Mouse (Mus musculus): ENCODE measurements around the gene Mybl2. TPM values are rescaled to one million over a fixed set of nuclear protein-coding genes. Genes with fewer than 3 reads are reported as not detected.

Mybl2 gene
- polyA plus RNA-seq, 1 experiment from 2014 or later, result 10.5 TPM

GRCm38 (mm10) chr2:163095784-163096183 lies 41.3 kb downstream of the Mybl2 start:
- 73% methylated on average over 3 of the region's 3 CpGs for WGBS
- DNase-seq (ENCODE audit: low spot score) (no peak), ATAC-seq (no peak)
- Histone ChIP-seq H3K9ac (ENCODE audit: low read length) (no peak overlapping the region), H3K4me3 (ENCODE audit: low read depth, low read length) (no peak overlapping the region), H3K27ac (ENCODE audit: low read depth, low read length) (no peak overlapping the region), H3K36me3 (ENCODE audit: control insufficient read depth, insufficient read depth, low read length) (no peaks in the 10 kb centered on the region), H3K4me1 (ENCODE audit: control insufficient read depth, insufficient read depth, low read length) (no peaks in the 10 kb centered on the region), H3K4me2 (ENCODE audit: low read length) (no peak overlapping the region), H3K27me3 (replicated peaks; ENCODE audit: control insufficient read depth, insufficient read depth, low read length) (no peaks in the 10 kb centered on the region), H3K9me3 (replicated peaks; ENCODE audit: control insufficient read depth, low read length) (no peaks in the 10 kb centered on the region)

- WGBS, result 65% methylated on average over 8 of the region's 8 CpGs
- no peak overlapping the region for H3K9ac ChIP-seq (ENCODE audit: low read length)
- H3K36me3 ChIP-seq (ENCODE audit: control insufficient read depth, insufficient read depth, low read length), result no peaks in the 10 kb centered on the region
- no peak overlapping the region for H3K4me3 ChIP-seq (ENCODE audit: low read depth, low read length)
- no peaks in the 10 kb centered on the region for H3K9me3 ChIP-seq (replicated peaks; ENCODE audit: control insufficient read depth, low read length)
- no peak for DNase-seq (ENCODE audit: low spot score)
- H3K4me2 ChIP-seq (ENCODE audit: low read length), result no peak overlapping the region
- no peak for ATAC-seq
- H3K27me3 ChIP-seq (replicated peaks; ENCODE audit: control insufficient read depth, insufficient read depth, low read length), result no peaks in the 10 kb centered on the region
- no peak overlapping the region for H3K27ac ChIP-seq (ENCODE audit: low read depth, low read length)
- H3K4me1 ChIP-seq (ENCODE audit: control insufficient read depth, insufficient read depth, low read length), result no peaks in the 10 kb centered on the region; the same call in 1 of the 2 replicates
These were observed 45.4 kb downstream of the Mybl2 start for GRCm38 (mm10) chr2:163099919-163100318.

- ATAC-seq, result no peak
- no peaks in the 10 kb centered on the region for H3K9me3 ChIP-seq (replicated peaks; ENCODE audit: control insufficient read depth, low read length)
- H3K27me3 ChIP-seq (replicated peaks; ENCODE audit: control insufficient read depth, insufficient read depth, low read length), result no peaks in the 10 kb centered on the region
- no peak overlapping the region for H3K9ac ChIP-seq (ENCODE audit: low read length)
- no peak overlapping the region for H3K4me3 ChIP-seq (ENCODE audit: low read depth, low read length)
- H3K36me3 ChIP-seq (ENCODE audit: control insufficient read depth, insufficient read depth, low read length), result no peaks in the 10 kb centered on the region
- H3K4me2 ChIP-seq (ENCODE audit: low read length), result no peak overlapping the region
- H3K4me1 ChIP-seq (ENCODE audit: control insufficient read depth, insufficient read depth, low read length), result no peaks in the 10 kb centered on the region; the same call in 1 of the 2 replicates
- no peak overlapping the region for H3K27ac ChIP-seq (ENCODE audit: low read depth, low read length)
- 40% methylated on average over 5 of the region's 5 CpGs for WGBS
- no peak for DNase-seq (ENCODE audit: low spot score)
These were observed 46.1 kb downstream of the Mybl2 start for GRCm38 (mm10) chr2:163100551-163100950.

DNA sequence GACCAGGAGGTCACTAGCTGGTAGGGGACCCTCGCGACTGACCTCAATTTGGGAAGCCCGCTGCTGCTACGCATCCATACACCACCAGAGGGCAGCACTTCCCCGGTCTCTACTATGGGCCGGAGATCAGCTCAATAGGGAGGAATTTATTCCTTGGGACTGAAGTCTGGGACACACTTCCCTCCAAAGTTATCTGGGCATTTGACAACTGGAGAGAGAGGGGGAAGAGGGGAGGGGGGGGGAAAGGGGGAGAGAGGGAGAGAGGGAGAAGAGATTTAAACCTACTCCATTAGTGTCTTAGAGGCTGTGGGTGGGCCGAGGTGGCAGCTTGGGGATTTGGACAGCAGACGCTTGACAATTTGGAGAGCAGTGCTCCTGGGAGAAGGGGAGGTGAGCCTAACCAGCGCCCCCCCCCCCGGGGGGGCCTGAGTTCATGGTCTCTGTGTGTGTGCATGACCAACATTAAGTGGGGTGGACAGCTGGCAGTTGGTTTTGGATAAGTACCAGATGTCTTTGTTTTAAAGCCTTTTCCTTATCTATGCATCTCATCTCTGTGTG lies 47.2 kb downstream of the Mybl2 start:
- Histone ChIP-seq H3K4me2 (ENCODE audit: low read length) (no peak overlapping the region), H3K4me1 (ENCODE audit: control insufficient read depth, insufficient read depth, low read length) (no peaks in the 10 kb centered on the region; the same call in 1 of the 2 replicates), H3K9ac (ENCODE audit: low read length) (no peak overlapping the region), H3K27ac (ENCODE audit: low read depth, low read length) (no peak overlapping the region), H3K4me3 (ENCODE audit: low read depth, low read length) (no peak overlapping the region), H3K9me3 (replicated peaks; ENCODE audit: control insufficient read depth, low read length) (no peaks in the 10 kb centered on the region), H3K36me3 (ENCODE audit: control insufficient read depth, insufficient read depth, low read length) (no peaks in the 10 kb centered on the region), H3K27me3 (replicated peaks; ENCODE audit: control insufficient read depth, insufficient read depth, low read length) (no peaks in the 10 kb centered on the region)
- 6% methylated on average over 10 of the region's 10 CpGs for WGBS
- ATAC-seq (0 out of 2 replicates have a peak, but pooled peaks have one; percentile 51), DNase-seq (ENCODE audit: low spot score) (peak; percentile 76)

- H3K4me2 ChIP-seq (ENCODE audit: low read length), result no peak overlapping the region
- no peak for DNase-seq (ENCODE audit: low spot score)
- no peak overlapping the region for H3K27ac ChIP-seq (ENCODE audit: low read depth, low read length)
- 57% methylated on average over 7 of the region's 7 CpGs for WGBS
- ATAC-seq, result no peak
- no peaks in the 10 kb centered on the region for H3K9me3 ChIP-seq (replicated peaks; ENCODE audit: control insufficient read depth, low read length)
- H3K9ac ChIP-seq (ENCODE audit: low read length), result no peak overlapping the region
- H3K27me3 ChIP-seq (replicated peaks; ENCODE audit: control insufficient read depth, insufficient read depth, low read length), result no peaks in the 10 kb centered on the region
- no peak overlapping the region for H3K4me3 ChIP-seq (ENCODE audit: low read depth, low read length)
- H3K36me3 ChIP-seq (ENCODE audit: control insufficient read depth, insufficient read depth, low read length), result no peaks in the 10 kb centered on the region
- no peaks in the 10 kb centered on the region; the same call in 1 of the 2 replicates for H3K4me1 ChIP-seq (ENCODE audit: control insufficient read depth, insufficient read depth, low read length)
These were observed 47.7 kb downstream of the Mybl2 start for GRCm38 (mm10) chr2:163102216-163102615.

- Histone ChIP-seq H3K4me2 (ENCODE audit: low read length) (no peak overlapping the region), H3K4me3 (ENCODE audit: low read depth, low read length) (no peak overlapping the region), H3K4me1 (ENCODE audit: control insufficient read depth, insufficient read depth, low read length) (no peaks in the 10 kb centered on the region; the same call in 1 of the 2 replicates), H3K27me3 (replicated peaks; ENCODE audit: control insufficient read depth, insufficient read depth, low read length) (no peaks in the 10 kb centered on the region), H3K9ac (ENCODE audit: low read length) (no peak overlapping the region), H3K9me3 (replicated peaks; ENCODE audit: control insufficient read depth, low read length) (no peaks in the 10 kb centered on the region), H3K36me3 (ENCODE audit: control insufficient read depth, insufficient read depth, low read length) (no peaks in the 10 kb centered on the region), H3K27ac (ENCODE audit: low read depth, low read length) (no peak overlapping the region)
- no peak for DNase-seq (ENCODE audit: low spot score)
- 54% methylated on average over 18 of the region's 18 CpGs for WGBS
- no peak for ATAC-seq
These were observed 48.6 kb downstream of the Mybl2 start for GRCm38 (mm10) chr2:163102900-163103653.

GRCm38 (mm10) chr2:163104086-163104770 lies 49.7 kb downstream of the Mybl2 start:
- WGBS, result 63% methylated on average over 13 of the region's 13 CpGs
- Histone ChIP-seq H3K4me1 (ENCODE audit: control insufficient read depth, insufficient read depth, low read length) (no peaks in the 10 kb centered on the region; the same call in 1 of the 2 replicates), H3K9ac (ENCODE audit: low read length) (no peak overlapping the region), H3K36me3 (ENCODE audit: control insufficient read depth, insufficient read depth, low read length) (no peaks in the 10 kb centered on the region), H3K27ac (ENCODE audit: low read depth, low read length) (no peak overlapping the region), H3K4me2 (ENCODE audit: low read length) (no peak overlapping the region), H3K9me3 (replicated peaks; ENCODE audit: control insufficient read depth, low read length) (no peaks in the 10 kb centered on the region), H3K27me3 (replicated peaks; ENCODE audit: control insufficient read depth, insufficient read depth, low read length) (no peaks in the 10 kb centered on the region), H3K4me3 (ENCODE audit: low read depth, low read length) (no peak overlapping the region)
- DNase-seq (ENCODE audit: low spot score) (no peak), ATAC-seq (no peak)

GRCm38 (mm10) chr2:163108385-163108784 lies 53.9 kb downstream of the Mybl2 start:
- peak; percentile 28; the same call in 1 of the 2 replicates for ATAC-seq
- H3K36me3 ChIP-seq (ENCODE audit: control insufficient read depth, insufficient read depth, low read length), result no peaks in the 10 kb centered on the region
- no peaks in the 10 kb centered on the region for H3K9me3 ChIP-seq (replicated peaks; ENCODE audit: control insufficient read depth, low read length)
- H3K4me3 ChIP-seq (ENCODE audit: low read depth, low read length), result no peak overlapping the region
- no peak overlapping the region for H3K27ac ChIP-seq (ENCODE audit: low read depth, low read length)
- no peak overlapping the region for H3K4me2 ChIP-seq (ENCODE audit: low read length)
- H3K27me3 ChIP-seq (replicated peaks; ENCODE audit: control insufficient read depth, insufficient read depth, low read length), result no peaks in the 10 kb centered on the region
- peaks cover 17% of the 10 kb centered on the region for H3K4me1 ChIP-seq (ENCODE audit: control insufficient read depth, insufficient read depth, low read length)
- DNase-seq (ENCODE audit: low spot score), result peak; percentile 59
- H3K9ac ChIP-seq (ENCODE audit: low read length), result no peak overlapping the region
- WGBS, result 31% methylated on average over 9 of the region's 9 CpGs
